Comparison of ENCODE assay signal across 9 mouse cellular contexts in genomic region chr6:51174443-51175021, GRCm38 (mm10).
DNase-seq lines count a peak whose midpoint lies in the region; ATAC-seq lines count a peak whose summit lies in the region.
"Had no signal": no experiment of that assay in that cellular context is flagged by ENCODE, and none has a peak within 500 bp of the region (broad histone marks: within the 10 kb centered on the region; RNA-seq: fewer than 3 reads in every experiment).

No protein-coding gene starts in this region.

- peak overlapping the region; percentile 89 for H3K27ac ChIP-seq in heart, embryonic 10.5 days
- no peak overlapping the region for H3K27ac ChIP-seq in midbrain, embryonic 11.5 days (ENCODE audit: low read depth, low read length)
- no peak overlapping the region for H3K27ac ChIP-seq in midbrain, embryonic 16.5 days (ENCODE audit: low read length)
- peak overlapping the region; percentile 85; the same call in 1 of the 2 replicates for H3K27ac ChIP-seq in intestine, embryonic 14.5 days (ENCODE audit: low read depth)
- no peak overlapping the region for H3K27ac ChIP-seq in neural tube, embryonic 15.5 days (replicated peaks)

- H3K4me2 ChIP-seq in midbrain, embryonic 11.5 days = no peak overlapping the region; the same call in 1 of the 2 replicates
- no peak overlapping the region for H3K4me2 ChIP-seq in midbrain, embryonic 16.5 days (ENCODE audit: low read length)
- peak overlapping the region; percentile 79 for H3K4me2 ChIP-seq in intestine, embryonic 14.5 days (ENCODE audit: low read length)
- H3K4me2 ChIP-seq in neural tube, embryonic 15.5 days = peak overlapping the region; percentile 61

- ATAC-seq in midbrain, embryonic 11.5 days (ENCODE audit: low FRiP score) = no peak
- no peak for ATAC-seq in midbrain, embryonic 16.5 days
- ATAC-seq in intestine, embryonic 14.5 days (replicated peaks; ENCODE audit: low FRiP score, low TSS enrichment, low read depth) = no peak
- ATAC-seq in neural tube, embryonic 15.5 days (ENCODE audit: low FRiP score) = no peak

- H3K4me3 ChIP-seq in heart, embryonic 10.5 days = peak overlapping the region; percentile 62
- H3K4me3 ChIP-seq in midbrain, embryonic 11.5 days (ENCODE audit: low read depth, low read length) = no peak overlapping the region
- H3K4me3 ChIP-seq in midbrain, embryonic 16.5 days (ENCODE audit: low read depth, low read length) = no peak overlapping the region
- peak overlapping the region; percentile 31; the same call in 1 of the 2 replicates for H3K4me3 ChIP-seq in intestine, embryonic 14.5 days (ENCODE audit: low read depth, low read length)
- 0 out of 2 replicates have a peak overlapping the region, but pooled peaks have one; percentile 34 for H3K4me3 ChIP-seq in neural tube, embryonic 15.5 days (replicated peaks)

- H3K9ac ChIP-seq in midbrain, embryonic 11.5 days (ENCODE audit: low read length) = no peak overlapping the region
- H3K9ac ChIP-seq in midbrain, embryonic 16.5 days (ENCODE audit: low read depth, low read length) = no peak overlapping the region
- H3K9ac ChIP-seq in intestine, embryonic 14.5 days (ENCODE audit: low read length) = peak overlapping the region; percentile 29; the same call in 1 of the 2 replicates
- H3K9ac ChIP-seq in neural tube, embryonic 15.5 days (replicated peaks) = no peak overlapping the region

- no peaks in the 10 kb centered on the region for H3K9me3 ChIP-seq in heart, embryonic 10.5 days
- no peaks in the 10 kb centered on the region for H3K9me3 ChIP-seq in midbrain, embryonic 11.5 days (ENCODE audit: control insufficient read depth, low read length)
- no peaks in the 10 kb centered on the region for H3K9me3 ChIP-seq in midbrain, embryonic 16.5 days (replicated peaks; ENCODE audit: control insufficient read depth, low read length, poor library complexity, severe bottlenecking)
- no peaks in the 10 kb centered on the region for H3K9me3 ChIP-seq in intestine, embryonic 14.5 days (ENCODE audit: control insufficient read depth, low read length)
- H3K9me3 ChIP-seq in neural tube, embryonic 15.5 days (replicated peaks) = no peaks in the 10 kb centered on the region

- DNase-seq in heart, embryonic 10.5 days (ENCODE audit: low spot score) = no peak
- no peak for DNase-seq in heart, postnatal 14 days
- peak; percentile 93 for DNase-seq in midbrain, embryonic 11.5 days (ENCODE audit: low spot score, missing footprints)
- peak; percentile 67 for DNase-seq in intestine, embryonic 14.5 days (ENCODE audit: low spot score)
- DNase-seq in layer of hippocampus, postnatal 10 days (ENCODE audit: low spot score in 2 of 2) = no peak
- no peak for DNase-seq in gastrocnemius, postnatal 10 days
- DNase-seq: lung, adult 2 months had no signal

- H3K27me3 ChIP-seq in heart, embryonic 10.5 days (ENCODE audit: insufficient read depth, poor library complexity, severe bottlenecking) = peaks cover 30% of the 10 kb centered on the region
- H3K27me3 ChIP-seq in midbrain, embryonic 11.5 days (ENCODE audit: control insufficient read depth, insufficient read depth, low read length) = peaks cover 50% of the 10 kb centered on the region
- H3K27me3 ChIP-seq in midbrain, embryonic 16.5 days (ENCODE audit: control insufficient read depth, insufficient read depth, low read depth, low read length) = peaks cover 45% of the 10 kb centered on the region
- H3K27me3 ChIP-seq in intestine, embryonic 14.5 days (replicated peaks; ENCODE audit: control insufficient read depth, insufficient read depth, low read length) = peaks cover 44% of the 10 kb centered on the region
- H3K27me3 ChIP-seq in neural tube, embryonic 15.5 days (replicated peaks) = peaks cover 21% of the 10 kb centered on the region

- WGBS in heart, embryonic 10.5 days = 3% methylated on average over 18 of the region's 18 CpGs
- 1% methylated on average over 18 of the region's 18 CpGs for WGBS in midbrain, embryonic 11.5 days
- 2% methylated on average over 18 of the region's 18 CpGs for WGBS in midbrain, embryonic 16.5 days
- 7% methylated on average over 18 of the region's 18 CpGs for WGBS in intestine, embryonic 14.5 days
- 13% methylated on average over 18 of the region's 18 CpGs for WGBS in neural tube, embryonic 15.5 days

- no peaks in the 10 kb centered on the region for H3K36me3 ChIP-seq in heart, embryonic 10.5 days
- no peaks in the 10 kb centered on the region for H3K36me3 ChIP-seq in midbrain, embryonic 11.5 days (ENCODE audit: control insufficient read depth, insufficient read depth, low read length)
- H3K36me3 ChIP-seq in midbrain, embryonic 16.5 days (ENCODE audit: control insufficient read depth, insufficient read depth, low read length) = no peaks in the 10 kb centered on the region
- H3K36me3 ChIP-seq in intestine, embryonic 14.5 days (ENCODE audit: control insufficient read depth, insufficient read depth, low read length) = no peaks in the 10 kb centered on the region
- no peaks in the 10 kb centered on the region for H3K36me3 ChIP-seq in neural tube, embryonic 15.5 days

- intact Hi-C loops in heart, postnatal 14 days (cut with DNase I) = loop anchor here (5.0 kb wide), 1 partner anchor 1083 kb away; no protein-coding TSS in a partner anchor

- H3K4me1 ChIP-seq in heart, embryonic 10.5 days = peaks cover 34% of the 10 kb centered on the region
- peaks cover 19% of the 10 kb centered on the region for H3K4me1 ChIP-seq in midbrain, embryonic 11.5 days (ENCODE audit: control insufficient read depth, insufficient read depth, low read length)
- H3K4me1 ChIP-seq in midbrain, embryonic 16.5 days (ENCODE audit: control insufficient read depth, insufficient read depth, low read length) = no peaks in the 10 kb centered on the region
- H3K4me1 ChIP-seq in intestine, embryonic 14.5 days (replicated peaks; ENCODE audit: control insufficient read depth, insufficient read depth, low read length) = peaks cover 23% of the 10 kb centered on the region
- peaks cover 33% of the 10 kb centered on the region for H3K4me1 ChIP-seq in neural tube, embryonic 15.5 days

Comparison
In these comparisons a context has a peak if more than half of its experiments do, and no peak if none do; other contexts are left out.
1. DNase-seq: peak in midbrain, embryonic 11.5 days (single experiment) and intestine, embryonic 14.5 days (single experiment); none in heart, embryonic 10.5 days (single experiment), heart, postnatal 14 days (0 of 2), layer of hippocampus, postnatal 10 days (0 of 2) and gastrocnemius, postnatal 10 days (single experiment).
2. H3K27ac ChIP-seq: peak in heart, embryonic 10.5 days (single experiment) and intestine, embryonic 14.5 days (single experiment); none in midbrain, embryonic 11.5 days (single experiment), midbrain, embryonic 16.5 days (single experiment) and neural tube, embryonic 15.5 days (single experiment).
3. H3K4me3 ChIP-seq: peak in heart, embryonic 10.5 days (single experiment), intestine, embryonic 14.5 days (single experiment) and neural tube, embryonic 15.5 days (single experiment); none in midbrain, embryonic 11.5 days (single experiment) and midbrain, embryonic 16.5 days (single experiment).
4. H3K4me2 ChIP-seq: peak in intestine, embryonic 14.5 days (single experiment) and neural tube, embryonic 15.5 days (single experiment); none in midbrain, embryonic 11.5 days (single experiment) and midbrain, embryonic 16.5 days (single experiment).